Mouse (Mus musculus): Measurements from ENCODE around the gene Foxred2. TPM values are rescaled to one million over a fixed set of nuclear protein-coding genes. Genes with fewer than 3 reads are reported as not detected.

Foxred2 gene
- total and polyA plus RNA-seq, 3 experiments = 9.9 to 12.2 TPM; not detected in 1

GRCm38 (mm10) chr15:77957625-77958024 lies 1.1 kb upstream of the Foxred2 start:
- DNase-seq (ENCODE audit: low read depth, low spot score) = peak; percentile 45
- peaks cover 3 to 8% of the 10 kb centered on the region in 2 experiments for H3K36me3 ChIP-seq (ENCODE audit: control insufficient read depth in 1 of 2, insufficient read depth in 2 of 2, low read length in 2 of 2)
- H3K9me3 ChIP-seq (replicated peaks; ENCODE audit: insufficient read depth, low read length) = no peaks in the 10 kb centered on the region
- H3K9ac ChIP-seq (ENCODE audit: control insufficient read depth, low read depth, low read length, poor library complexity, severe bottlenecking) = peak overlapping the region; percentile 59
- no peaks in the 10 kb centered on the region; the same call in none of the 2 replicates for H3K79me2 ChIP-seq (ENCODE audit: control insufficient read depth, insufficient read depth, low read length, poor library complexity)
- no peak overlapping the region for H3K27ac ChIP-seq (ENCODE audit: control insufficient read depth, low read depth, low read length)
- H3K27me3 ChIP-seq (ENCODE audit: control insufficient read depth in 1 of 2, insufficient read depth in 2 of 2, low read length in 2 of 2) = no peaks in the 10 kb centered on the region
- peaks cover 4 to 16% of the 10 kb centered on the region in 2 experiments; a peak in 3 of 4 replicates for H3K4me1 ChIP-seq (ENCODE audit: control insufficient read depth in 1 of 2, insufficient read depth in 2 of 2, low read length in 2 of 2)
- TF ChIP-seq CHD2 (IDR thresholded peaks at IDR 0.05; ENCODE audit: low read length) (peak; percentile 7), ZMIZ1 (IDR thresholded peaks at IDR 0.05; ENCODE audit: low read depth, low read length) (0 out of 2 replicates have a peak, but pooled peaks have one; percentile 49), TCF12 (IDR thresholded peaks at IDR 0.05; ENCODE audit: low read depth, low read length) (no peak), SIN3A (IDR thresholded peaks at IDR 0.05; ENCODE audit: low read length) (0 out of 2 replicates have a peak, but pooled peaks have one; percentile 21), MAZ (IDR thresholded peaks at IDR 0.05; ENCODE audit: low read depth, low read length) (no peak), POLR2AphosphoS5 (IDR thresholded peaks at IDR 0.05; ENCODE audit: borderline replicate concordance, low read depth, low read length) (no peak), GABPA (IDR thresholded peaks at IDR 0.05; ENCODE audit: low read depth, low read length) (no peak)
- no peak overlapping the region for H3K4me3 ChIP-seq (ENCODE audit: control insufficient read depth in 1 of 2, insufficient read depth in 1 of 2, low read depth in 2 of 2, low read length in 2 of 2)

- Histone ChIP-seq H3K27me3 (ENCODE audit: control insufficient read depth in 1 of 2, insufficient read depth in 2 of 2, low read length in 2 of 2) (no peaks in the 10 kb centered on the region), H3K27ac (ENCODE audit: control insufficient read depth, low read depth, low read length) (no peak overlapping the region), H3K36me3 (ENCODE audit: control insufficient read depth in 1 of 2, insufficient read depth in 2 of 2, low read length in 2 of 2) (peaks cover 0 to 8% of the 10 kb centered on the region in 2 experiments; a peak in 2 of 4 replicates), H3K9ac (ENCODE audit: control insufficient read depth, low read depth, low read length, poor library complexity, severe bottlenecking) (peak overlapping the region; percentile 66), H3K4me1 (ENCODE audit: control insufficient read depth in 1 of 2, insufficient read depth in 2 of 2, low read length in 2 of 2) (peaks cover 4 to 16% of the 10 kb centered on the region in 2 experiments; a peak in 3 of 4 replicates), H3K79me2 (ENCODE audit: control insufficient read depth, insufficient read depth, low read length, poor library complexity) (no peaks in the 10 kb centered on the region; the same call in none of the 2 replicates), H3K9me3 (replicated peaks; ENCODE audit: insufficient read depth, low read length) (no peaks in the 10 kb centered on the region), H3K4me3 (ENCODE audit: control insufficient read depth in 1 of 2, insufficient read depth in 1 of 2, low read depth in 2 of 2, low read length in 2 of 2) (peak overlapping the region; percentile 46 to 55)
- no peak for DNase-seq (ENCODE audit: low read depth, low spot score)
- TF ChIP-seq KAT2A (conservative IDR thresholded peaks at IDR 0.05; ENCODE audit: low read depth, low read length) (no peak), E2F4 (IDR thresholded peaks at IDR 0.05; ENCODE audit: borderline replicate concordance, low read depth, low read length) (no peak), RCOR1 (IDR thresholded peaks at IDR 0.05; ENCODE audit: low read depth, low read length) (no peak), GABPA (IDR thresholded peaks at IDR 0.05; ENCODE audit: low read depth, low read length) (no peak), MAFK (IDR thresholded peaks at IDR 0.05; ENCODE audit: borderline replicate concordance, low read depth, low read length) (no peak), NELFE (IDR thresholded peaks at IDR 0.05; ENCODE audit: low read depth, low read length) (no peak), MAX (IDR thresholded peaks at IDR 0.05; ENCODE audit: low read length) (no peak), MEF2A (IDR thresholded peaks at IDR 0.05; ENCODE audit: extremely low read depth, insufficient replicate concordance, low read depth, low read length, poor library complexity, severe bottlenecking) (no peak), TAL1 (IDR thresholded peaks at IDR 0.05; ENCODE audit: low read length) (no peak), MYB (IDR thresholded peaks at IDR 0.05; ENCODE audit: low read depth, low read length) (no peak), CHD1 (IDR thresholded peaks at IDR 0.05; ENCODE audit: low read depth, low read length) (no peak), MYC (IDR thresholded peaks at IDR 0.05; ENCODE audit: low read depth, low read length) (no peak), TCF12 (IDR thresholded peaks at IDR 0.05; ENCODE audit: low read depth, low read length) (no peak), ZNF384 (IDR thresholded peaks at IDR 0.05; ENCODE audit: low read depth, low read length) (no peak), UBTF (IDR thresholded peaks at IDR 0.05; ENCODE audit: borderline replicate concordance, insufficient read depth, low read depth, low read length) (no peak), CTCF (IDR thresholded peaks at IDR 0.05 in 2 of 3, conservative IDR thresholded peaks at IDR 0.05 in 1 of 3; ENCODE audit: control insufficient read depth in 1 of 3, insufficient read depth in 1 of 3, low read depth in 2 of 3, low read length in 3 of 3, poor library complexity in 1 of 3, severe bottlenecking in 1 of 3) (no peak), HCFC1 (IDR thresholded peaks at IDR 0.05; ENCODE audit: low read depth, low read length) (no peak)
Observed at GRCm38 (mm10) chr15:77955440-77956403, 800 bp downstream of the Foxred2 start.
